Mouse (Mus musculus): Measurements from ENCODE around the gene Dusp10. TPM values are rescaled to one million over a fixed set of nuclear protein-coding genes. Genes with fewer than 3 reads are reported as not detected.

The Dusp10 gene
- polyA plus RNA-seq (2016; fragmentation: Nextera tagmentation; extraction: Ambion mirVana): 6.6 and 6.8 TPM in 2 replicates

GRCm38 (mm10) chr1:184013106-184013505, at the start of gene Dusp10:
Gene Dusp10, plus strand, starts transcription at chr1:184013302.
- H3K27ac ChIP-seq: no peak within 1 kb of the TSS
- H3K9me3 ChIP-seq: no peaks in the 10 kb centered on the region
- 86% methylated on average over 4 of the region's 4 CpGs for WGBS
- no peak within 1 kb of the TSS for H3K4me3 ChIP-seq
- no peaks in the 10 kb centered on the region for H3K4me1 ChIP-seq
- H3K27me3 ChIP-seq (replicated peaks): no peaks in the 10 kb centered on the region
- no peaks in the 10 kb centered on the region for H3K36me3 ChIP-seq
- ATAC-seq (ENCODE audit: low FRiP score, low read depth): no peak
- no peak within 1 kb of the TSS for H3K4me2 ChIP-seq (replicated peaks)
- no peak within 1 kb of the TSS for H3K9ac ChIP-seq

GRCm38 (mm10) chr1:183965341-183965740, 47.8 kb upstream of the Dusp10 start:
- Histone ChIP-seq H3K4me1 (no peaks in the 10 kb centered on the region), H3K9me3 (no peaks in the 10 kb centered on the region), H3K36me3 (no peaks in the 10 kb centered on the region), H3K4me3 (no peak overlapping the region), H3K9ac (no peak overlapping the region), H3K27ac (no peak overlapping the region), H3K4me2 (replicated peaks) (no peak overlapping the region), H3K27me3 (replicated peaks) (no peaks in the 10 kb centered on the region)
- no peak for ATAC-seq (ENCODE audit: low FRiP score, low read depth)
- whole genome bisulfite sequencing: 82% methylated on average over 4 of the region's 4 CpGs

- Histone ChIP-seq H3K9me3 (no peaks in the 10 kb centered on the region), H3K4me2 (replicated peaks) (no peak overlapping the region), H3K27me3 (replicated peaks) (no peaks in the 10 kb centered on the region), H3K9ac (no peak overlapping the region), H3K4me3 (no peak overlapping the region), H3K27ac (no peak overlapping the region), H3K4me1 (no peaks in the 10 kb centered on the region), H3K36me3 (no peaks in the 10 kb centered on the region)
- no peak for ATAC-seq (ENCODE audit: low FRiP score, low read depth)
- 75% methylated on average over 1 of the region's 1 CpGs for WGBS
Observed at GRCm38 (mm10) chr1:183969265-183969664, 43.8 kb upstream of the Dusp10 start.

GRCm38 (mm10) chr1:183979814-183980243, 33.3 kb upstream of the Dusp10 start:
- Histone ChIP-seq H3K4me1 (no peaks in the 10 kb centered on the region), H3K36me3 (no peaks in the 10 kb centered on the region), H3K27me3 (replicated peaks) (no peaks in the 10 kb centered on the region), H3K4me2 (replicated peaks) (no peak overlapping the region), H3K9ac (no peak overlapping the region), H3K4me3 (no peak overlapping the region), H3K9me3 (no peaks in the 10 kb centered on the region), H3K27ac (no peak overlapping the region)
- WGBS: 88% methylated on average over 9 of the region's 9 CpGs
- ATAC-seq (ENCODE audit: low FRiP score, low read depth): no peak

GRCm38 (mm10) chr1:183982108-183982507, 31.0 kb upstream of the Dusp10 start:
- H3K27me3 ChIP-seq (replicated peaks): no peaks in the 10 kb centered on the region
- 82% methylated on average over 13 of the region's 13 CpGs for WGBS
- no peaks in the 10 kb centered on the region for H3K36me3 ChIP-seq
- no peak overlapping the region for H3K27ac ChIP-seq
- no peak overlapping the region for H3K9ac ChIP-seq
- H3K4me2 ChIP-seq (replicated peaks): no peak overlapping the region
- ATAC-seq (ENCODE audit: low FRiP score, low read depth): no peak
- H3K4me1 ChIP-seq: no peaks in the 10 kb centered on the region
- no peaks in the 10 kb centered on the region for H3K9me3 ChIP-seq
- H3K4me3 ChIP-seq: no peak overlapping the region

- no peaks in the 10 kb centered on the region for H3K4me1 ChIP-seq
- WGBS: 95% methylated on average over 7 of the region's 7 CpGs
- ATAC-seq (ENCODE audit: low FRiP score, low read depth): no peak
- no peak overlapping the region for H3K4me2 ChIP-seq (replicated peaks)
- no peak overlapping the region for H3K9ac ChIP-seq
- H3K27me3 ChIP-seq (replicated peaks): no peaks in the 10 kb centered on the region
- no peak overlapping the region for H3K27ac ChIP-seq
- no peak overlapping the region for H3K4me3 ChIP-seq
- no peaks in the 10 kb centered on the region for H3K36me3 ChIP-seq
- H3K9me3 ChIP-seq: no peaks in the 10 kb centered on the region
Observed at GRCm38 (mm10) chr1:183987711-183988245, 25.3 kb upstream of the Dusp10 start.

- no peaks in the 10 kb centered on the region for H3K27me3 ChIP-seq (replicated peaks)
- H3K4me3 ChIP-seq: no peak overlapping the region
- H3K9ac ChIP-seq: no peak overlapping the region
- H3K27ac ChIP-seq: no peak overlapping the region
- H3K4me1 ChIP-seq: no peaks in the 10 kb centered on the region
- no peak for ATAC-seq (ENCODE audit: low FRiP score, low read depth)
- H3K9me3 ChIP-seq: no peaks in the 10 kb centered on the region
- WGBS: 90% methylated on average over 2 of the region's 2 CpGs
- no peak overlapping the region for H3K4me2 ChIP-seq (replicated peaks)
- no peaks in the 10 kb centered on the region for H3K36me3 ChIP-seq
Observed at GRCm38 (mm10) chr1:183991921-183992320, 21.2 kb upstream of the Dusp10 start.

GRCm38 (mm10) chr1:183997207-183997606, 15.9 kb upstream of the Dusp10 start:
- no peak overlapping the region for H3K27ac ChIP-seq
- H3K4me2 ChIP-seq (replicated peaks): no peak overlapping the region
- ATAC-seq (ENCODE audit: low FRiP score, low read depth): no peak
- no peaks in the 10 kb centered on the region for H3K4me1 ChIP-seq
- H3K27me3 ChIP-seq (replicated peaks): no peaks in the 10 kb centered on the region
- no peaks in the 10 kb centered on the region for H3K9me3 ChIP-seq
- H3K4me3 ChIP-seq: no peak overlapping the region
- H3K36me3 ChIP-seq: no peaks in the 10 kb centered on the region
- 84% methylated on average over 2 of the region's 2 CpGs for WGBS
- no peak overlapping the region for H3K9ac ChIP-seq

- H3K27ac ChIP-seq: no peak overlapping the region
- 86% methylated on average over 2 of the region's 2 CpGs for WGBS
Observed at GRCm38 (mm10) chr1:184002470-184002869, 10.6 kb upstream of the Dusp10 start.

GRCm38 (mm10) chr1:184004311-184004710, 8.8 kb upstream of the Dusp10 start:
- no peak overlapping the region for H3K9ac ChIP-seq
- no peaks in the 10 kb centered on the region for H3K27me3 ChIP-seq (replicated peaks)
- 32% methylated on average over 2 of the region's 2 CpGs for WGBS
- peak; percentile 58; the same call in 1 of the 2 replicates for ATAC-seq (ENCODE audit: low FRiP score, low read depth)
- no peak overlapping the region for H3K4me3 ChIP-seq
- H3K4me1 ChIP-seq: peaks cover 3% of the 10 kb centered on the region; the same call in 1 of the 2 replicates
- no peak overlapping the region for H3K27ac ChIP-seq
- no peak overlapping the region for H3K4me2 ChIP-seq (replicated peaks)
- H3K36me3 ChIP-seq: no peaks in the 10 kb centered on the region
- no peaks in the 10 kb centered on the region for H3K9me3 ChIP-seq

More at GRCm38 (mm10) chr1:184002470-184002869, 10.6 kb upstream of the Dusp10 start:
- no peaks in the 10 kb centered on the region for H3K36me3 ChIP-seq
- ATAC-seq (ENCODE audit: low FRiP score, low read depth): no peak
- no peak overlapping the region for H3K9ac ChIP-seq
- no peaks in the 10 kb centered on the region for H3K9me3 ChIP-seq
- H3K27me3 ChIP-seq (replicated peaks): no peaks in the 10 kb centered on the region
- no peak overlapping the region for H3K4me2 ChIP-seq (replicated peaks)
- no peak overlapping the region for H3K4me3 ChIP-seq
- H3K4me1 ChIP-seq: peaks cover 3% of the 10 kb centered on the region; the same call in 1 of the 2 replicates

GRCm38 (mm10) chr1:184005315-184006058, 7.6 kb upstream of the Dusp10 start:
- no peaks in the 10 kb centered on the region for H3K36me3 ChIP-seq
- no peaks in the 10 kb centered on the region for H3K9me3 ChIP-seq
- H3K27me3 ChIP-seq (replicated peaks): no peaks in the 10 kb centered on the region
- no peak overlapping the region for H3K9ac ChIP-seq
- peaks cover 3% of the 10 kb centered on the region; the same call in 1 of the 2 replicates for H3K4me1 ChIP-seq
- H3K27ac ChIP-seq: no peak overlapping the region
- ATAC-seq (ENCODE audit: low FRiP score, low read depth): no peak
- WGBS: 77% methylated on average over 6 of the region's 6 CpGs
- H3K4me3 ChIP-seq: no peak overlapping the region
- H3K4me2 ChIP-seq (replicated peaks): no peak overlapping the region

GRCm38 (mm10) chr1:184006086-184006485, 7.0 kb upstream of the Dusp10 start:
- Histone ChIP-seq H3K4me1 (peaks cover 3% of the 10 kb centered on the region; the same call in 1 of the 2 replicates), H3K4me2 (replicated peaks) (no peak overlapping the region), H3K27me3 (replicated peaks) (no peaks in the 10 kb centered on the region), H3K4me3 (no peak overlapping the region), H3K9me3 (no peaks in the 10 kb centered on the region), H3K9ac (no peak overlapping the region), H3K27ac (no peak overlapping the region), H3K36me3 (no peaks in the 10 kb centered on the region)
- no peak for ATAC-seq (ENCODE audit: low FRiP score, low read depth)

GRCm38 (mm10) chr1:184011311-184011710, 1.8 kb upstream of the Dusp10 start:
- Histone ChIP-seq H3K4me2 (replicated peaks) (no peak overlapping the region), H3K9me3 (no peaks in the 10 kb centered on the region), H3K27me3 (replicated peaks) (no peaks in the 10 kb centered on the region), H3K36me3 (no peaks in the 10 kb centered on the region), H3K4me3 (no peak overlapping the region), H3K9ac (no peak overlapping the region), H3K27ac (no peak overlapping the region), H3K4me1 (no peaks in the 10 kb centered on the region)
- whole genome bisulfite sequencing: 97% methylated on average over 6 of the region's 6 CpGs
- ATAC-seq (ENCODE audit: low FRiP score, low read depth): no peak

All from neural tube, embryonic 12.5 days (tissue).